Mouse (Mus musculus): Measurements from ENCODE around the gene Mri1. TPM values are rescaled to one million over a fixed set of nuclear protein-coding genes. Genes with fewer than 3 reads are reported as not detected.

The Mri1 gene
- total and polyA plus RNA-seq, 2 experiments from 2014 or later: 28.8 to 39.4 TPM

DNA sequence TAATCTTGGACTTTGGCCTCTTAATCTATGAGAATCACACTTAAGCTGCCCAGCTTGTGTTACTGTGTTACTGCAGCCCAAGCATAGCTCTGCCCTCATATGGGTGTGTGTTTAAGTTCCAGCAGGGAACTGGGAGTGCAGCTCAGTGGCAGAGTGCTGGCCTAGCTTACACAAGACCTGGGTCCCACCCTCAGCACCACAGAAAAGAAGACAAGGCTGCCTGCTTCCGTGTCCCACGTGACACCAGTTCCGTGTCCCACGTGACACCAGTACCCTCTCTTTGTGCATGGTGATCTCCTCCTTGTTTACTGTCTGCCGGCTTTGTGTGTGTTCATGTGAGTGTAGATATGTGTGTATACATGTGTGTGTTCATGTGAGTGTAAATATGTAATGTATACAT is 39.0 kb downstream of the Mri1 start:
- Histone ChIP-seq H3K27me3 (ENCODE audit: insufficient read depth, low read length) (no peaks in the 10 kb centered on the region), H3K9ac (replicated peaks; ENCODE audit: low read length, poor library complexity, severe bottlenecking) (no peak overlapping the region), H3K4me3 (ENCODE audit: low read depth, low read length) (no peak overlapping the region), H3K36me3 (ENCODE audit: insufficient read depth, low read length) (peaks cover 76% of the 10 kb centered on the region), H3K4me1 (ENCODE audit: insufficient read depth, low read length) (no peaks in the 10 kb centered on the region), H3K27ac (ENCODE audit: low read depth, low read length) (no peak overlapping the region), H3K4me2 (ENCODE audit: low read depth, low read length, poor library complexity, severe bottlenecking) (no peak overlapping the region), H3K9me3 (ENCODE audit: low read length) (no peaks in the 10 kb centered on the region)
- ATAC-seq (ENCODE audit: low FRiP score) (no peak), DNase-seq (ENCODE audit: low spot score) (no peak)
- 89% methylated on average over 5 of the region's 5 CpGs for WGBS
- no peak for TF ChIP-seq CTCF (IDR thresholded peaks at IDR 0.05)

DNA sequence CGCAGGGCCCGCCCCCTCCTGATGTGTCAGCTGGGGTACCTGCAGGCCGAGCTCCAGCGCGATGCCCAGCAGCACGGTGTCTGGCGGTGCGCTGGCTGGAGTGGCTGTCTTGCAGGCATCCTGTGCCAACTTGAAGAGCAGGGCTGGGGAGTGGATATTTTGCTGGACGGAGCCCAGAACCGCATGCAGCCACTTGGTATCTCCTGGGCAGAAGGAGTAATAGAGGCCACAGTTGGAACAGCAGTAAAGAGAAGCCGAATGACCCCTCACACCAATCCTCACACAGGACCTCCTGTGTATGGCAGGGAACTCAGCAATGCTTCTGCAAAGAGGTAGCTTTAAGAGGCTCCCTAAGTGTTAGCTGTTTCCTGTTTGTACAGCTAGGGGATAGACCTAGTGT is 39.9 kb downstream of the Mri1 start:
- DNase-seq (ENCODE audit: low spot score) (no peak), ATAC-seq (ENCODE audit: low FRiP score) (no peak)
- Histone ChIP-seq H3K27ac (ENCODE audit: low read depth, low read length) (no peak overlapping the region), H3K36me3 (ENCODE audit: insufficient read depth, low read length) (peaks cover 72% of the 10 kb centered on the region), H3K4me1 (ENCODE audit: insufficient read depth, low read length) (no peaks in the 10 kb centered on the region), H3K9ac (replicated peaks; ENCODE audit: low read length, poor library complexity, severe bottlenecking) (no peak overlapping the region), H3K27me3 (ENCODE audit: insufficient read depth, low read length) (no peaks in the 10 kb centered on the region), H3K9me3 (ENCODE audit: low read length) (no peaks in the 10 kb centered on the region), H3K4me3 (ENCODE audit: low read depth, low read length) (no peak overlapping the region), H3K4me2 (ENCODE audit: low read depth, low read length, poor library complexity, severe bottlenecking) (no peak overlapping the region)
- no peak for TF ChIP-seq CTCF (IDR thresholded peaks at IDR 0.05)
- 93% methylated on average over 11 of the region's 11 CpGs for WGBS

GRCm38 (mm10) chr8:84213277-84213676 is 43.8 kb downstream of the Mri1 start:
- H3K27me3 ChIP-seq (ENCODE audit: insufficient read depth, low read length): no peaks in the 10 kb centered on the region
- no peak overlapping the region for H3K27ac ChIP-seq (ENCODE audit: low read depth, low read length)
- H3K36me3 ChIP-seq (ENCODE audit: insufficient read depth, low read length): peaks cover 61% of the 10 kb centered on the region
- DNase-seq (ENCODE audit: low spot score): no peak
- 91% methylated on average over 4 of the region's 4 CpGs for WGBS
- no peaks in the 10 kb centered on the region for H3K9me3 ChIP-seq (ENCODE audit: low read length)
- H3K4me2 ChIP-seq (ENCODE audit: low read depth, low read length, poor library complexity, severe bottlenecking): no peak overlapping the region
- no peak for TF ChIP-seq CTCF (IDR thresholded peaks at IDR 0.05)
- H3K4me3 ChIP-seq (ENCODE audit: low read depth, low read length): no peak overlapping the region
- ATAC-seq (ENCODE audit: low FRiP score): no peak
- H3K4me1 ChIP-seq (ENCODE audit: insufficient read depth, low read length): no peaks in the 10 kb centered on the region
- no peak overlapping the region for H3K9ac ChIP-seq (replicated peaks; ENCODE audit: low read length, poor library complexity, severe bottlenecking)

DNA sequence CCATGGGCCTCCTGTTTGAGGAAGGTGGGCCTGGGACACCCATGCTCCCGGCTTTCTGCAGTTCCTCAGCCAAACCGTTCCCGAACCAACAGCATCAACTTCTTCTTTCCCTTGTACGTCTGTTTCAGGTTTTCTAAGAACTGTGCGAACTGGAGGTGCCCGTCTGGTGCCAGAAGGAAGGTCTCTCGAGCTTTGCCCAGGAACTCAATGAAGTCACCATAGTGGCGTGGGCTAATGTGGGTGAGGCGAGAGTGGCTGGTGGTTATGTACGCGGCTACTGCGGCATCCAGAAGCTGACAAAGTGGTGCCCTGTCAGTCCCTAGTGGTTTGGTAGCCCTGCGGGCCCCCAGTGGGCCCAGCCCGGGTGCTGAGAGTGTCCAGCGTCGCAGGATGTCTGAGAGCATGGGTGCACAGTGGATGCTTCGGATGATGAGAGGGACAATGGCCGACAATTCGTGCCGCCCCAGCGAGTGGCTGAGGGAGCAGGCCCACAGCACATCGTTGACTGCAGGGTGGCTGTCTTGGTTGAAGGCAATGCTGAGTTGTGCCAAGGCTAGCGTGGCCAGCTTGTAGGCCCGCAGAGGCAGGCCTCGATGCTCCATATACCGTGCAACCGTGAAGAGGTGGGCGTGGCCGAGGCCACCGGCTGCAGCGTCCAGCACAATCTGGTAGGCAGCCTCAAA is 45.1 kb downstream of the Mri1 start:
- no peak for ATAC-seq (ENCODE audit: low FRiP score)
- peaks cover 49% of the 10 kb centered on the region for H3K36me3 ChIP-seq (ENCODE audit: insufficient read depth, low read length)

DNA sequence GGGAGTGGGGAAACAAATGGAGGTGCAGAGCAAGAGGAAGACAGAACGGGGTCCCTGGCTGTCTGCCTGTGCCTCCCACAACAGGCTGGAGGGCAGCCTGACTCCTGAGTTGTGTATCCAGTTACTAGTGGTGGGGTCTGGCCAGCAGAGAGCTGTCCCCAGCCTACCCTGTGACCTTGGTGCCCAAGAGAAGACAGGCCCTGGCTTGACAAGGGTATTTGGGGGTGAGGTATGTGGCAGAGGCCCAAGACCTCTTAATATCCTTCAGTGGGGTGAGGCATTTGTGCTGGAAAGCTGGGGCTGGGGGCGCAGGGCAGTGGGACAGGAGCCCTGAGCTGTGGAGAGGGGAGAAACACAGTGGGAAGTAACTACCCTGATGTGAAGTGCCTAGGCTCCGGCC is 45.9 kb downstream of the Mri1 start:
- no peak overlapping the region for H3K4me3 ChIP-seq (ENCODE audit: low read depth, low read length)
- DNase-seq (ENCODE audit: low spot score) (no peak), ATAC-seq (ENCODE audit: low FRiP score) (no peak)
- H3K27me3 ChIP-seq (ENCODE audit: insufficient read depth, low read length): no peaks in the 10 kb centered on the region
- no peaks in the 10 kb centered on the region for H3K4me1 ChIP-seq (ENCODE audit: insufficient read depth, low read length)
- TF ChIP-seq CTCF (IDR thresholded peaks at IDR 0.05): no peak
- H3K4me2 ChIP-seq (ENCODE audit: low read depth, low read length, poor library complexity, severe bottlenecking): no peak overlapping the region
- no peak overlapping the region for H3K9ac ChIP-seq (replicated peaks; ENCODE audit: low read length, poor library complexity, severe bottlenecking)
- WGBS: 96% methylated on average over 3 of the region's 3 CpGs
- peaks cover 41% of the 10 kb centered on the region for H3K36me3 ChIP-seq (ENCODE audit: insufficient read depth, low read length)
- H3K27ac ChIP-seq (ENCODE audit: low read depth, low read length): no peak overlapping the region
- H3K9me3 ChIP-seq (ENCODE audit: low read length): no peaks in the 10 kb centered on the region

More for the DNA sequence above, 45.1 kb downstream of the Mri1 start:
- Histone ChIP-seq H3K4me3 (ENCODE audit: low read depth, low read length) (no peak overlapping the region), H3K27ac (ENCODE audit: low read depth, low read length) (no peak overlapping the region), H3K27me3 (ENCODE audit: insufficient read depth, low read length) (no peaks in the 10 kb centered on the region), H3K9me3 (ENCODE audit: low read length) (no peaks in the 10 kb centered on the region), H3K4me1 (ENCODE audit: insufficient read depth, low read length) (no peaks in the 10 kb centered on the region), H3K4me2 (ENCODE audit: low read depth, low read length, poor library complexity, severe bottlenecking) (no peak overlapping the region), H3K9ac (replicated peaks; ENCODE audit: low read length, poor library complexity, severe bottlenecking) (no peak overlapping the region)
- DNase-seq (ENCODE audit: low spot score): no peak
- WGBS: 92% methylated on average over 31 of the region's 31 CpGs
- TF ChIP-seq CTCF (IDR thresholded peaks at IDR 0.05): no peak

DNA sequence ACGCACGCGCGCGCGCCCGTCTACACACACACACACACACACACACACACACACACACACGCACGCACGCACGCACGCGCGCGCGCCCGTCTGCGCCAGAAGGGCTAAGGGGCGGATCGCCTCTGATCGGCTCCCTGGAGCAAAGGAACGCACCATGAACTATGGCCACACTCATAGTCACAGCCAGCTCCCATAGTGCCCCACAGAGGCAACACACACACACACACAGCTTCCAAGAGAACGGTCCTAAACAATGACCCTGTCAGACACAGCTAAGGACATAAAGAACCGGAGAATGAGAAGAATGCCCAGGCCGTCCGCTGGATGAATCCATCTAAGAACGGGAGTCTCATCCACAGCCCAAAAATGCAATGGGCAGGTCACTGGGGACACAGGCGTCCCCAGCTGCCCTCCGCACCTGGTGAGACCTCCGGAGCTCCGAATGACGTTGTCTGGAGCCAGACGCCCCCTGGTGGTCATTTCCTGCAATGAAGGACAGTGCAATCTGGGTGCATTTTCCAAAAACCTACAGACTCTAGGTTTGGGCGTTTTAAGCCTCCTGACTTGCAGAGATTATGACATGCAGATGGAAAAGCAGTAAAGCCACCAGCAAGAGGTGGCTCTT is 46.8 kb downstream of the Mri1 start:
- no peak overlapping the region for H3K4me3 ChIP-seq (ENCODE audit: low read depth, low read length)
- H3K36me3 ChIP-seq (ENCODE audit: insufficient read depth, low read length): peaks cover 32% of the 10 kb centered on the region
- ATAC-seq (ENCODE audit: low FRiP score): peak; percentile 28; the same call in 1 of the 2 replicates
- peak; percentile 83 for DNase-seq (ENCODE audit: low spot score)
- H3K9me3 ChIP-seq (ENCODE audit: low read length): no peaks in the 10 kb centered on the region
- peak overlapping the region; percentile 12; the same call in 1 of the 2 replicates for H3K4me2 ChIP-seq (ENCODE audit: low read depth, low read length, poor library complexity, severe bottlenecking)
- no peak overlapping the region for H3K27ac ChIP-seq (ENCODE audit: low read depth, low read length)
- WGBS: 57% methylated on average over 34 of the region's 34 CpGs
- no peaks in the 10 kb centered on the region for H3K27me3 ChIP-seq (ENCODE audit: insufficient read depth, low read length)
- no peak overlapping the region for H3K9ac ChIP-seq (replicated peaks; ENCODE audit: low read length, poor library complexity, severe bottlenecking)
- TF ChIP-seq CTCF (IDR thresholded peaks at IDR 0.05): peak; percentile 93
- no peaks in the 10 kb centered on the region for H3K4me1 ChIP-seq (ENCODE audit: insufficient read depth, low read length)
